Mouse (Mus musculus): ENCODE data around the gene Tsc1.

- TF ChIP-seq CTCF (IDR thresholded peaks at IDR 0.05; ENCODE audit: borderline replicate concordance, insufficient read depth, low read depth, low read length) (no peak), POLR2A (IDR thresholded peaks at IDR 0.05; ENCODE audit: borderline replicate concordance, insufficient read depth, low read length) (no peak)
These were observed 99.1 kb downstream of the Tsc1 start for GRCm38 (mm10) chr2:28740159-28740558.

Data from cerebellum, adult 2 months (tissue).